Comparison of ENCODE assay signal across 9 mouse cellular contexts in genomic region chr16:30940699-30941098, GRCm38 (mm10).
A peak's percentile ranks its signal among the peaks of the same experiment; 100 is the strongest.
DNase-seq lines count a peak whose midpoint lies in the region; TF ChIP-seq lines count a peak whose summit lies in the region.
"Had no signal": no experiment of that assay in that cellular context is flagged by ENCODE, and none has a peak within 500 bp of the region (broad histone marks: within the 10 kb centered on the region; RNA-seq: fewer than 3 reads in every experiment).

No protein-coding gene starts in this region.

- WGBS in kidney, adult 2 months: 89% methylated on average over 2 of the region's 2 CpGs

- H3K4me1 ChIP-seq in kidney, adult 2 months (ENCODE audit: control insufficient read depth, insufficient read depth, low read length): peaks cover 6% of the 10 kb centered on the region; the same call in 1 of the 2 replicates

- no peak overlapping the region for H3K27ac ChIP-seq in kidney, adult 2 months (ENCODE audit: insufficient read depth, low read depth, low read length)
- H3K27ac ChIP-seq: midbrain, embryonic 12.5 days had no signal

- no peak for TF ChIP-seq POLR2A in kidney, adult 2 months (IDR thresholded peaks at IDR 0.05; ENCODE audit: low read depth, low read length)

- DNase-seq in kidney, adult 2 months: no peak
- DNase-seq in kidney, adult 8-10 months: no peak
- DNase-seq in thymus, postnatal 14 days: peak; percentile 23
- no peak for DNase-seq in thymus, adult 18-20 months
- peak; percentile 39 for DNase-seq in embryo, embryonic 10 days (ENCODE audit: low spot score)
- DNase-seq in neural tube, embryonic 10.5 days (ENCODE audit: extremely low spot score, low spot score): no peak
- no peak for DNase-seq in T-cell, adult 2 months (ENCODE audit: low spot score)
- DNase-seq: cerebellum, adult 9-11 months had no signal

- no peaks in the 10 kb centered on the region for H3K27me3 ChIP-seq in kidney, adult 2 months (replicated peaks; ENCODE audit: control insufficient read depth, insufficient read depth, low read length)
- H3K27me3 ChIP-seq: midbrain, embryonic 12.5 days had no signal

- no peak overlapping the region for H3K4me3 ChIP-seq in kidney, adult 2 months (ENCODE audit: insufficient read depth, low read depth, low read length)
- H3K4me3 ChIP-seq: midbrain, embryonic 12.5 days had no signal

- peak; percentile 53 for TF ChIP-seq CTCF in kidney, adult 2 months (conservative IDR thresholded peaks at IDR 0.05; ENCODE audit: insufficient read depth, insufficient read length, low read depth, low read length)

- H3K36me3 ChIP-seq in kidney, adult 2 months (ENCODE audit: control insufficient read depth, insufficient read depth, low read length): no peaks in the 10 kb centered on the region
- H3K36me3 ChIP-seq: midbrain, embryonic 12.5 days had no signal

Comparison
In these comparisons a context has a peak if more than half of its experiments do, and no peak if none do; other contexts are left out.
1. DNase-seq: peak in thymus, postnatal 14 days (single experiment) and embryo, embryonic 10 days (single experiment); none in kidney, adult 2 months (single experiment), kidney, adult 8-10 months (0 of 2), thymus, adult 18-20 months (0 of 2), neural tube, embryonic 10.5 days (single experiment) and T-cell, adult 2 months (single experiment).